Mouse (Mus musculus) hindbrain, embryonic 10.5 days (tissue): ENCODE data around the gene Mxra8. TPM values are rescaled to one million over a fixed set of nuclear protein-coding genes. Genes with fewer than 3 reads are reported as not detected.

Source experiments
- DNase-seq: peaks from one replicate; pipeline ENCODE4 v3.0.0-alpha.2; 2017; ENCODE audit warnings: low spot score
- H3K27ac ChIP-seq: fragments of 300-500 bp; sonication (generic); 2 replicates; pipeline ENCODE4 v1.5.1; 2016; ENCODE audit warnings: mild to moderate bottlenecking, moderate library complexity
- H3K27me3 ChIP-seq: fragments of 300-500 bp; sonication (generic); 2 replicates; pipeline ENCODE4 v1.6.1; 2016; ENCODE audit warnings: mild to moderate bottlenecking; ENCODE audit not compliant: poor library complexity, insufficient read depth, severe bottlenecking
- H3K36me3 ChIP-seq: fragments of 300-500 bp; sonication (generic); 2 replicates; pipeline ENCODE4 v1.6.1; 2016; ENCODE audit warnings: mild to moderate bottlenecking, moderate library complexity
- H3K4me1 ChIP-seq: fragments of 300-500 bp; sonication (generic); replicated peaks from 2 replicates; pipeline ENCODE4 v1.6.1; 2016; ENCODE audit warnings: mild to moderate bottlenecking
- H3K4me3 ChIP-seq: fragments of 300-500 bp; sonication (generic); 2 replicates; pipeline ENCODE4 v1.5.1; 2016; ENCODE audit warnings: mild to moderate bottlenecking, moderate library complexity
- H3K9me3 ChIP-seq: fragments of 300-500 bp; sonication (generic); 2 replicates; pipeline ENCODE4 v1.6.1; 2016; ENCODE audit warnings: mild to moderate bottlenecking, moderate library complexity
- WGBS: fragments of 180-500 bp; shearing (Covaris S2); methylation state at CpG from one replicate; pipeline ENCODE4 v1.1.7; 2016; 5-methylcytosine and 5-hydroxymethylcytosine counted together
- polyA plus RNA-seq: library from polyadenylated mRNA; unstranded; fragments of >200 nt; fragmentation: Nextera tagmentation; extraction: Ambion mirVana; gene quantifications from 2 replicates; pipeline ENCODE4 v1.2.1, GENCODE M21; 2016

Gene Mxra8
- 56.1 and 56.7 TPM in 2 replicates for polyA plus RNA-seq

DNA sequence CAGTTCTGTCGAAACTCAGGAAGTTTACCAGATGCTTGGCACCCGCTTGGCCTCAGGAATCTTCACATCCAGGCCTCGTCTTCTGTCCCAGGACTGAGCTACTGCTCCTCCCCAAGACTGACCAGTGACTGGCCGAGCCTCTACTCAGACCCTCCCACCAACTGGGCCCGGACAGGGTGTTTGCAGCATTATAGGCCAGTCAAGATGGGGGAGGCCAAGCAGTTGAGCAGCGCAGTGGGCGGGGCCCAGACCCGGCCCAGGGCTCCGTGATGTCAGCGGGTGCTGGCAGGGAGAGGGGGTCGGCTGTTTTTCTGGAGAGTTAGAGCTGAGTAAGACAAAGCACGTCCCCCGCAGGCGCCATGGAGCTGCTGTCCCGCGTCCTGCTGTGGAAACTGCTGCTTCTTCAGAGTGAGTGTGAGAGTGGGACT is at the start of gene Mxra8:
TSS of gene Mxra8 (plus strand) at position 198 of the 428 bp plus-strand sequence.
- Histone ChIP-seq H3K4me3 (peak within 1 kb of the TSS; percentile 57), H3K27me3 (peaks cover 24% of the 10 kb centered on the region), H3K4me1 (peaks cover 40% of the 10 kb centered on the region), H3K36me3 (peaks cover 32% of the 10 kb centered on the region), H3K9me3 (no peaks in the 10 kb centered on the region), H3K27ac (peak within 1 kb of the TSS; percentile 88)
- 1% methylated on average over 16 of the region's 16 CpGs for WGBS
- peak; percentile 89 for DNase-seq

- DNase-seq, result no peak
- H3K4me3 ChIP-seq, result no peak within 1 kb of the TSS
- peaks cover 10% of the 10 kb centered on the region for H3K4me1 ChIP-seq
- H3K27ac ChIP-seq, result no peak within 1 kb of the TSS
- no peaks in the 10 kb centered on the region for H3K9me3 ChIP-seq
- WGBS, result 73% methylated on average over 3 of the region's 3 CpGs
- no peaks in the 10 kb centered on the region for H3K36me3 ChIP-seq
- peaks cover 31% of the 10 kb centered on the region for H3K27me3 ChIP-seq
Observed at GRCm38 (mm10) chr4:155790021-155790489, 49.4 kb upstream of the Mxra8 start, which contains the start of gene Ankrd65. Ankrd65 (plus strand) TSS chr4:155790439.

- Histone ChIP-seq H3K27me3 (peaks cover 26% of the 10 kb centered on the region), H3K36me3 (no peaks in the 10 kb centered on the region), H3K9me3 (no peaks in the 10 kb centered on the region), H3K4me3 (no peak overlapping the region), H3K4me1 (0 out of 2 replicates have a peak, but pooled peaks cover 4% of the 10 kb centered on the region), H3K27ac (no peak overlapping the region)
- WGBS, result 80% methylated on average over 3 of the region's 3 CpGs
- DNase-seq, result no peak
Observed at GRCm38 (mm10) chr4:155790650-155791161, 48.8 kb upstream of the Mxra8 start.

DNA sequence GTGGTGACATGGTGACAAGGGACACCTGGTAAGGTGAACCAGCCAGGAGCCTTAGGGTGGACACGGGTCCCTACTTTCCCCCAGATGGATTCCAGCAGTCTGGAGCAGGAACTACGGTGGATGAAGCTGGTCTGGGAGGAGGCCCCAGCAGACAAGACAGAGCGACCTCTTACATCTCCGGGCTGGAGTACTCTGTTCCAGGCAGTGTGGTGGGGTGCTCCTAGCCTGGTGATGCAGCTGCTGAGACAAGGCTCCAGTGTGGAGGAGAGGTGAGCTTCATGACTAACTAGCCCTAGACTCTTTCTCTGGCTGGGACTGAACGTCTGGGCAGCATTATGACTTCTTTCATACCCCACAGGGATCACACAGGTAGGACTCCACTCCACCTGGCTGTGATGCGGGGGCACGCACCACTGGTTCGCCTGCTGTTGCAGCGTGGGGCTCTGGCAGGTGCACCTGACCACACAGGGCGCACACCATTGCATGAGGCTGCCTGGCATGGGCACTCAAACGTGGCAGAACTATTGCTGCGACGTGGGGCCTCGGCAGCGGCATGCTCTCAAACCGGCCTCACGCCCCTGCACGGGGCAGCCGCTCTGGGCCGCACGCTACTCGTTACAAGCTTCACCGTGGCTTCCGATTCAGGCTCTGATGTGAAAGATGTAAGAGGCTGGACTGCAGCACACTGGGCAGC is 48.1 kb upstream of the Mxra8 start:
- Histone ChIP-seq H3K36me3 (no peaks in the 10 kb centered on the region), H3K27ac (no peak overlapping the region), H3K4me3 (no peak overlapping the region), H3K27me3 (peaks cover 23% of the 10 kb centered on the region), H3K9me3 (no peaks in the 10 kb centered on the region), H3K4me1 (0 out of 2 replicates have a peak, but pooled peaks cover 3% of the 10 kb centered on the region)
- DNase-seq, result no peak
- WGBS, result 73% methylated on average over 24 of the region's 24 CpGs

DNA sequence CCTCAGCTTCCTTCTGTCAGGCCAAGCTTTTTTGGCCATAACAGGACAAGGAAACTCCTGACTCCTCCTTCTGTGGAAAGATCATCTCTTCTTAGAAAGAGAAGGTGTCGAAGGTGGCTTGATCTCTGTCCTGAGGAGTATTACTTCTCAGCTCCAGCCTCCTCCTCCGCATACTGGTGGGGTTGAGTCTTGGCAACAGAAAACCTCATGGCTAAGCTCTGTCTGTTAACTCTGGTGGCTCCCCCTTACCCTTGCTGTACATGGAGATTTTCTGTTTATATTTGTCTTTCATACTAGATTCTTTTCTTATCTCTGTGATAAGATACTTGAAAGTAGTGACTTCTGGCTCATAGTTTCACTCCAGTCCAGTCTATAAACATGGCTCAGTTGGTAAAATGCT is 45.8 kb upstream of the Mxra8 start:
- Histone ChIP-seq H3K27me3 (peaks cover 23% of the 10 kb centered on the region), H3K4me3 (no peak overlapping the region), H3K27ac (no peak overlapping the region), H3K4me1 (0 out of 2 replicates have a peak, but pooled peaks cover 3% of the 10 kb centered on the region), H3K9me3 (no peaks in the 10 kb centered on the region), H3K36me3 (no peaks in the 10 kb centered on the region)
- WGBS, result 85% methylated on average over 2 of the region's 2 CpGs
- no peak for DNase-seq

- H3K4me1 ChIP-seq, result peaks cover 23% of the 10 kb centered on the region
- H3K36me3 ChIP-seq, result peaks cover 24% of the 10 kb centered on the region
- H3K27ac ChIP-seq, result no peak overlapping the region
- WGBS, result 100% methylated on average over 1 of the region's 1 CpGs
- DNase-seq, result no peak
- H3K27me3 ChIP-seq, result no peaks in the 10 kb centered on the region
- no peak overlapping the region for H3K4me3 ChIP-seq
- no peaks in the 10 kb centered on the region for H3K9me3 ChIP-seq
Observed at GRCm38 (mm10) chr4:155802075-155802474, 37.4 kb upstream of the Mxra8 start.

- Histone ChIP-seq H3K4me3 (peak within 1 kb of the TSS; percentile 85), H3K36me3 (peaks cover 32% of the 10 kb centered on the region), H3K4me1 (peaks cover 23% of the 10 kb centered on the region), H3K9me3 (no peaks in the 10 kb centered on the region), H3K27me3 (no peaks in the 10 kb centered on the region), H3K27ac (peak within 1 kb of the TSS; percentile 86)
- no peak for DNase-seq
- WGBS, result 7% methylated on average over 12 of the region's 12 CpGs
Observed at GRCm38 (mm10) chr4:155802741-155803339, 36.6 kb upstream of the Mxra8 start, which contains the start of gene Mrpl20. Mrpl20 (plus strand) TSS chr4:155802878.

DNA sequence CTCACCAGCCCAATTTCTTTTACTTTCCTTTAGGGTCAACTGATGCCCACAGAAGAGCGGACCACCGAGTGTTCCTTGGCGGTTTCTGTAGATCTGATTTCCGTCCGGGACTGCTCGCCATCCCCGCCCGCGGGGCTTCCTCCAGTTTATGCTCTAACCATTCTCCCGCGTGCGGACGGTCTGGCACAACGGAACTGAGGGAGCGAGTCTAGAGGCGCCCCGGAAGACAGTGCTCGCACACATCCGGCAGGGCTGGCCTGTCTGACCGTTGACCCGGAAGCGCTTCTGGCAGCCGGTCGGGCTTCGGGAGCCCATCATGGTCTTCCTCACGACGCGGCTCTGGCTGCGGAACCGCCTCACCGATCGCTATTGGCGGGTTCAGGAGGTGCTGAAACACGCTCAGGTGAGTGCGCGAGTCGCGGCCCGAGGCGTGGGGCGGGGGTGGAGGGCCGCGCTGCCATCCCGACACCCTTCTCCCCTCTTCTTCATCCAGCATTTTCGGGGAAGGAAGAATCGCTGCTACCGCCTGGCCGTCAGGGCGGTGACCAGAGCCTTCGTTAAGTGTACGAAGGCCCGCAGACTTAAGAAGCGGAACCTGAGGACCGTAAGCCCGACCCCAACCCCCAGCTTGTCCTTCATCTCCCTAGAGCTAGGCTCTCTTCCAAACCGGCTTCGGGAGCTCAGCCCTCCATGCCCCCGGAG is 36.0 kb upstream of the Mxra8 start:
- WGBS, result under 1% methylated on average over 58 of the region's 58 CpGs
- DNase-seq, result peak; percentile 96
- H3K4me1 ChIP-seq, result peaks cover 23% of the 10 kb centered on the region
- H3K27me3 ChIP-seq, result no peaks in the 10 kb centered on the region
- H3K27ac ChIP-seq, result peak overlapping the region; percentile 86
- H3K4me3 ChIP-seq, result peak overlapping the region; percentile 85
- H3K36me3 ChIP-seq, result peaks cover 39% of the 10 kb centered on the region
- no peaks in the 10 kb centered on the region for H3K9me3 ChIP-seq

DNA sequence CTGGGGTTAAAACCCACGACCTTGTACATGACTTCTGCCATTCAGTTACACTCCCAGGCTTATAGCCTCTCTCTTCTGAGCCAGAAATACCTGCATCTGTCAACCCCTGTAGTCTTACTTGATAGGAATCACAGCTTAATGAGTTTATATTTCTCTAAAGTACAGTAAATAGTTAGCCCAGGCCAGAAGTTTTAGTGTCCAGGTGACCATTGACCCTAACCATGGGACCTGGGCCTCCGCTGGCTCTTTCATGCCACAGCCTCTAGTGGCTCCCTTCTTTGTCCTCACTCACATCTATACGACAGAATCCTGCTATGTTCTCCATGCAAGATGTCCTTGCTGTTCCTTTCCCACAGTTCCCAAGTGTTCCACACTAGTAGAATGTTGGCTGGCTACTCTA is 31.6 kb upstream of the Mxra8 start:
- DNase-seq, result no peak
- H3K27me3 ChIP-seq, result no peaks in the 10 kb centered on the region
- peaks cover 27% of the 10 kb centered on the region for H3K4me1 ChIP-seq
- no peaks in the 10 kb centered on the region for H3K9me3 ChIP-seq
- 93% methylated on average over 3 of the region's 3 CpGs for WGBS
- H3K27ac ChIP-seq, result no peak overlapping the region
- H3K4me3 ChIP-seq, result no peak overlapping the region
- H3K36me3 ChIP-seq, result peaks cover 68% of the 10 kb centered on the region

GRCm38 (mm10) chr4:155811929-155812664 is 27.4 kb upstream of the Mxra8 start, which contains the start of gene Ccnl2:
Ccnl2 (plus strand) TSS chr4:155812489.
- peak within 1 kb of the TSS; percentile 98 for H3K4me3 ChIP-seq
- under 1% methylated on average over 60 of the region's 60 CpGs for WGBS
- H3K4me1 ChIP-seq, result peaks cover 21% of the 10 kb centered on the region
- H3K36me3 ChIP-seq, result peaks cover 82% of the 10 kb centered on the region
- DNase-seq, result peak; percentile 97
- H3K27me3 ChIP-seq, result no peaks in the 10 kb centered on the region
- H3K9me3 ChIP-seq, result no peaks in the 10 kb centered on the region
- peak within 1 kb of the TSS; percentile 99 for H3K27ac ChIP-seq

DNA sequence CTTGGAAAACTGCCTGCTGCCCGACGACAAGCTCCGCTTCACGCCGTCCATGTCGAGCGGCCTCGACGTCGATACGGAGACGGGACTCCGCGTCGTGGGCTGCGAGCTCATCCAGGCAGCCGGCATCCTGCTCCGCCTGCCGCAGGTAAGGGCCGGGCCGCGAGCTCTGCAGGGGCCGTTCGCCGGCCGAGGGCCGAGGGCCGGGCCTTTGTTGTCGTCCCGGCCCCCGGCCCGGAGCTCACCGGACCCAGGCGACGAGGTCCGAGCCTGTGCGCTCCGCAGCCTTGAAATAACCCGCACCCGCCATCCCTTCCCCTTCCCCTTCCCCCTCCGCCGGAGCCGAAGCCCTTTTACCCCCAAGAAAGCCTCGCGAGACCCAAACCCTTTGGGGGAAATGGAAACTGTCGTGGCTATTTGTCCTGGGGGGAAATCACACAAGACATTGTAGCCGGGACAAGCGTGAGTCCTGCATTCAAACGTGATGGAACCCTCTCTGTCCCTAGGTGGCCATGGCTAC is 26.8 kb upstream of the Mxra8 start:
- DNase-seq, result no peak
- peaks cover 21% of the 10 kb centered on the region for H3K4me1 ChIP-seq
- peaks cover 82% of the 10 kb centered on the region for H3K36me3 ChIP-seq
- H3K27me3 ChIP-seq, result no peaks in the 10 kb centered on the region
- WGBS, result under 1% methylated on average over 49 of the region's 49 CpGs
- H3K9me3 ChIP-seq, result no peaks in the 10 kb centered on the region
- peak overlapping the region; percentile 98 for H3K4me3 ChIP-seq
- H3K27ac ChIP-seq, result peak overlapping the region; percentile 99

- WGBS, result 85% methylated on average over 4 of the region's 4 CpGs
- Histone ChIP-seq H3K27ac (no peak overlapping the region), H3K4me1 (peaks cover 14% of the 10 kb centered on the region), H3K36me3 (peaks cover 93% of the 10 kb centered on the region), H3K9me3 (no peaks in the 10 kb centered on the region), H3K27me3 (no peaks in the 10 kb centered on the region), H3K4me3 (no peak overlapping the region)
- no peak for DNase-seq
Observed at GRCm38 (mm10) chr4:155817533-155817932, 21.9 kb upstream of the Mxra8 start.
